Mouse (Mus musculus) hindbrain, embryonic 12.5 days (tissue): ENCODE data around the gene Col27a1. TPM values are rescaled to one million over a fixed set of nuclear protein-coding genes. Genes with fewer than 3 reads are reported as not detected.
A peak's percentile ranks its signal among the peaks of the same experiment; 100 is the strongest.

ENCODE experiments used
- ATAC-seq: fragments of 200-750 bp; cut with Nextera tagmentation; 2 replicates; pipeline ENCODE4 v1.8.0; 2017; ENCODE audit warnings: moderate TSS enrichment; ENCODE audit not compliant: low FRiP score
- H3K27ac ChIP-seq: fragments of 300-500 bp; sonication (generic); 2 replicates; pipeline ENCODE4 v1.5.1; 2016; ENCODE audit warnings: mild to moderate bottlenecking
- H3K27me3 ChIP-seq: fragments of 300-500 bp; sonication (generic); 2 replicates; pipeline ENCODE4 v1.6.1; 2016; ENCODE audit warnings: mild to moderate bottlenecking
- H3K36me3 ChIP-seq: fragments of 300-500 bp; sonication (generic); 2 replicates; pipeline ENCODE4 v1.6.1; 2016; ENCODE audit warnings: mild to moderate bottlenecking
- H3K4me1 ChIP-seq: fragments of 300-500 bp; sonication (generic); 2 replicates; pipeline ENCODE4 v1.6.1; 2016
- H3K4me2 ChIP-seq: fragments of 300-500 bp; sonication (generic); replicated peaks from 2 replicates; pipeline ENCODE4 v1.6.1; 2016; ENCODE audit warnings: mild to moderate bottlenecking
- H3K4me3 ChIP-seq: fragments of 300-500 bp; sonication (generic); 2 replicates; pipeline ENCODE4 v1.5.1; 2016; ENCODE audit warnings: mild to moderate bottlenecking
- H3K9ac ChIP-seq: fragments of 300-500 bp; sonication (generic); 2 replicates; pipeline ENCODE4 v1.6.1; 2016; ENCODE audit warnings: mild to moderate bottlenecking, moderate library complexity
- H3K9me3 ChIP-seq: fragments of 300-500 bp; sonication (generic); replicated peaks from 2 replicates; pipeline ENCODE4 v1.6.1; 2016; ENCODE audit warnings: mild to moderate bottlenecking
- WGBS: fragments of 180-500 bp; shearing (Covaris S2); methylation state at CpG from one replicate; pipeline ENCODE4 v1.1.7; 2016; 5-methylcytosine and 5-hydroxymethylcytosine counted together
- polyA plus RNA-seq: library from polyadenylated mRNA; unstranded; fragments of >200 nt; fragmentation: Nextera tagmentation; extraction: Ambion mirVana; gene quantifications from 2 replicates; pipeline ENCODE4 v1.2.1, GENCODE M21; 2016

Col27a1 gene
- 10.5 and 11.5 TPM in 2 replicates for polyA plus RNA-seq

GRCm38 (mm10) chr4:63213907-63214621 lies at the start of gene Col27a1:
TSS of gene Col27a1 (plus strand) at chr4:63214004.
- peaks cover 56% of the 10 kb centered on the region for H3K27me3 ChIP-seq
- H3K9ac ChIP-seq, result peak within 1 kb of the TSS; percentile 48
- under 1% methylated on average over 60 of the region's 61 CpGs for WGBS

GRCm38 (mm10) chr4:63165636-63166035 lies 48.2 kb upstream of the Col27a1 start:
- peaks cover 5% of the 10 kb centered on the region for H3K27me3 ChIP-seq
- WGBS, result 87% methylated on average over 4 of the region's 4 CpGs
- H3K9ac ChIP-seq, result no peak overlapping the region
- H3K4me3 ChIP-seq, result no peak overlapping the region
- ATAC-seq, result no peak
- H3K27ac ChIP-seq, result no peak overlapping the region
- H3K4me2 ChIP-seq, result no peak overlapping the region
- no peaks in the 10 kb centered on the region for H3K9me3 ChIP-seq
- H3K36me3 ChIP-seq, result no peaks in the 10 kb centered on the region
- H3K4me1 ChIP-seq, result no peaks in the 10 kb centered on the region

More at GRCm38 (mm10) chr4:63213907-63214621, at the start of gene Col27a1:
- H3K36me3 ChIP-seq, result no peaks in the 10 kb centered on the region
- ATAC-seq, result peak; percentile 29; the same call in 1 of the 2 replicates
- no peak within 1 kb of the TSS for H3K27ac ChIP-seq
- H3K9me3 ChIP-seq, result no peaks in the 10 kb centered on the region
- H3K4me1 ChIP-seq, result peaks cover 26% of the 10 kb centered on the region
- peak within 1 kb of the TSS; percentile 72 for H3K4me3 ChIP-seq
- peak within 1 kb of the TSS; percentile 99 for H3K4me2 ChIP-seq

DNA sequence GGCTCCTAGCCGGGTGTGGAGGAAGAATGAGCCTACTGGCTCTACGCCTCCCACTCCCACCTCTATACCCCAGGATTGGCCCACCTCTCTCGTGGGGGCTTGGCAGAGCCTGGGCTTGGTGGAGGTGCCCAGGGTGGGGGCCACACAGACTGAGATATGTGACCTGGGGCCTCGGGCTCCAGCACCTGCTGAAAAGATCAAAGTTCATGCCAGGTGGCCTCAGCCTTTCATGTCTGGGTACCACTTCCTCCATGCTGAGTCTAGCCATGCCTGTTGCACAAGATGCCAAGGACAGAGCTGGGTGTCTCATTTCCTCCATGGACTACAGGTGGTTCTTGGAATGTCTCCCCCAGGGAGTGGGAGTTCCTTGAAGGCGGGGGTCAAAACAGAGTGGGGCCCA lies 47.5 kb upstream of the Col27a1 start:
- Histone ChIP-seq H3K27ac (no peak overlapping the region), H3K9ac (no peak overlapping the region), H3K27me3 (peaks cover 12% of the 10 kb centered on the region), H3K36me3 (no peaks in the 10 kb centered on the region), H3K4me1 (no peaks in the 10 kb centered on the region), H3K4me2 (no peak overlapping the region), H3K4me3 (no peak overlapping the region), H3K9me3 (no peaks in the 10 kb centered on the region)
- 90% methylated on average over 5 of the region's 5 CpGs for WGBS
- ATAC-seq, result no peak

- Histone ChIP-seq H3K9me3 (no peaks in the 10 kb centered on the region), H3K4me1 (no peaks in the 10 kb centered on the region), H3K27ac (no peak overlapping the region), H3K4me3 (no peak overlapping the region), H3K27me3 (peaks cover 17% of the 10 kb centered on the region), H3K4me2 (no peak overlapping the region), H3K36me3 (no peaks in the 10 kb centered on the region), H3K9ac (no peak overlapping the region)
- no peak for ATAC-seq
- 87% methylated on average over 4 of the region's 4 CpGs for WGBS
Observed at GRCm38 (mm10) chr4:63170061-63170460, 43.7 kb upstream of the Col27a1 start.

GRCm38 (mm10) chr4:63171122-63171521 lies 42.7 kb upstream of the Col27a1 start:
- no peak overlapping the region for H3K4me2 ChIP-seq
- H3K27me3 ChIP-seq, result peaks cover 17% of the 10 kb centered on the region
- no peaks in the 10 kb centered on the region for H3K9me3 ChIP-seq
- ATAC-seq, result no peak
- no peak overlapping the region for H3K9ac ChIP-seq
- no peak overlapping the region for H3K27ac ChIP-seq
- H3K4me1 ChIP-seq, result no peaks in the 10 kb centered on the region
- H3K4me3 ChIP-seq, result no peak overlapping the region
- whole genome bisulfite sequencing, result 53% methylated on average over 24 of the region's 24 CpGs
- H3K36me3 ChIP-seq, result no peaks in the 10 kb centered on the region

DNA sequence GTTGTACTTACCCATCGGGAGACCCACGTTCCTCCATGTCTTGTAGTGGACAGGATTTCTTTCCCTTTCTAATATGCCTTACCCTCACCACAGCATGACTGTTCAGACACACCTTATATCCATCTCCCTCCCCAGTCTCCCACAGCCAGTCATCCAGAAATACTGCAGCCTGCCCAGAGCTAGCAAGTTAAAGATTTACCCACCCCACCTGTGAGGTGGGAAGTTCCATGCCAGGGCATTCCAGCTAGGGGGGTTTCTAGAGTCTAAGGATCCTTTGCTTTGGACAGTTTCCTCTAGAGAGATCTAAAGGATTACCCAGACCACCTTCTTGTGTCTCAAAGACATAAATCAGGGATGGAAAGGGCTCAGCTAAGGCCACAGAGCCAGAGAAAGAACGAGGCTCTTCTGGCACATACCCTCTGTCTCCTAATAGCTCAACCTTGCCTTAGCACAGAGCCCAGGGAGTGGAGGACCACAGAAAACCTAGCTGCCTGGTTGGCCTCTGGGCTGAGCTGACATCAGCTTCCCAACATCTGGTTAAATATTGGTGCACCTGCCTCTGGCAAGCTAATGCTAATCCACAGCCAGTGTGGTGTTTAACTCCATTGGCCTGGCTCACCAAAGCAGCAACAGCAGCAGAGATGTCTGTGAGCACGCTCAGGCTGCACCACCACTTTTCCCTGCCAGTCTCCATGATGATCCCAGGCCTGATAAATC lies 41.7 kb upstream of the Col27a1 start, which contains the start of gene Kif12:
Gene Kif12, minus strand, starts transcription at position 163 of the 717 bp plus-strand sequence.
- no peak for ATAC-seq
- H3K27me3 ChIP-seq, result peaks cover 17% of the 10 kb centered on the region
- 76% methylated on average over 4 of the region's 4 CpGs for WGBS
- no peak within 1 kb of the TSS for H3K4me3 ChIP-seq
- no peak within 1 kb of the TSS for H3K9ac ChIP-seq
- no peak within 1 kb of the TSS for H3K4me2 ChIP-seq
- no peaks in the 10 kb centered on the region for H3K9me3 ChIP-seq
- H3K4me1 ChIP-seq, result no peaks in the 10 kb centered on the region
- no peak within 1 kb of the TSS for H3K27ac ChIP-seq
- H3K36me3 ChIP-seq, result no peaks in the 10 kb centered on the region

DNA sequence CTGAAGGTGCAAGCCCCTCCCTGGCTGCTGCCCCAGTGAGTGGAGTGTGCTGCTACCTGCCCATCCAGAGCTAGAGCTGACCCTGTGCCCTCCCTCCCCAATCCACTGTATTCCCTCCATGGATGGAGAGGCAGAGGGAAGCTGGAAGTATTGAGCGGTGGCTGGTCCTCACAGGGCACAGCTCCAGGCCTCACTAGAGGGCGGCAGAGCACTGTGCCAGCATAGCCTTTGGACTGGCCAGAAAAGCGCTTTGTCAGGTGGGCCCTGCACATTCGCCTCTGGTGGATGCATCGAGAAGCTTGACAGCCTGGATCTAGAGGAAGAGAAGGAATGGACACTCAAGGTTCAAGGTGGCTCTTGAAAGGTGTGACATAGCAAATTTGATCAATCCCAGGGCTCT lies 32.2 kb upstream of the Col27a1 start:
- Histone ChIP-seq H3K36me3 (no peaks in the 10 kb centered on the region), H3K27me3 (no peaks in the 10 kb centered on the region), H3K9ac (no peak overlapping the region), H3K4me2 (no peak overlapping the region), H3K4me3 (no peak overlapping the region), H3K9me3 (no peaks in the 10 kb centered on the region), H3K4me1 (peaks cover 8% of the 10 kb centered on the region; the same call in 1 of the 2 replicates), H3K27ac (no peak overlapping the region)
- 8% methylated on average over 5 of the region's 5 CpGs for WGBS
- ATAC-seq, result peak; percentile 85

DNA sequence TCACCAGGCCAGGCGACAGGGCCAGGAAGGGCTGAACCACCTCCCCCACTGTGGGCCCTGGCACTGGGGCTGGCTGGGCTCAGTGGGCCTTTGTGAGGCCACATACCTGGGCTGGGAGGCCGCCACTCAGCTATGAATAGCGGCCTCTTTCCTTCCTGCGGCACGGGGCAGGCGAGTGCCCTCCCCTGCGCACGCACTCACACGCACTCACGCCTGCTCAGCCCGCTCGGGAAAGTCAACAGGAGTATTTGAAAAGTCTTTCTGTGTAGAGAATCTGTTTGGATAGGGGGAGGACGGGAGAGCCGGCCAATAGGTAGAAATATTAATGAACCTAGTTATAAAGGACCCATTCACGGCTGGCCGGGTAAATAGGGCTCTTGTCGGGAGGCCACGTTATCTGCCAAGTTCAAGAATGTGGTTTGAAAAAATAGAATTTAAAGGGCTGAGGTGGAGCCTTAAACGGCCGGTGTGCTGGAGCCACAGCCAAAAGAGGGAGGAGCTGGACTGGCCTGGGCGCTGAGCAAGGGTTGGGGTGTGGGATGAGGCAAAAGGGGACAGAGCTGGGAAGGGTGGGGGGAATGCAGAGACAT lies 27.4 kb upstream of the Col27a1 start:
- WGBS, result 45% methylated on average over 21 of the region's 21 CpGs
- no peaks in the 10 kb centered on the region for H3K27me3 ChIP-seq
- H3K9ac ChIP-seq, result no peak overlapping the region
- H3K9me3 ChIP-seq, result no peaks in the 10 kb centered on the region
- peak; percentile 49 for ATAC-seq
- H3K4me2 ChIP-seq, result no peak overlapping the region
- H3K27ac ChIP-seq, result peak overlapping the region; percentile 68
- no peaks in the 10 kb centered on the region for H3K36me3 ChIP-seq
- no peak overlapping the region for H3K4me3 ChIP-seq
- peaks cover 16% of the 10 kb centered on the region; the same call in 1 of the 2 replicates for H3K4me1 ChIP-seq

- Histone ChIP-seq H3K9ac (no peak overlapping the region), H3K4me1 (peaks cover 8% of the 10 kb centered on the region; the same call in 1 of the 2 replicates), H3K27me3 (no peaks in the 10 kb centered on the region), H3K4me3 (no peak overlapping the region), H3K4me2 (no peak overlapping the region), H3K27ac (no peak overlapping the region), H3K36me3 (no peaks in the 10 kb centered on the region), H3K9me3 (no peaks in the 10 kb centered on the region)
- no peak for ATAC-seq
- WGBS, result 73% methylated on average over 5 of the region's 5 CpGs
Observed at GRCm38 (mm10) chr4:63191641-63192040, 22.2 kb upstream of the Col27a1 start.

GRCm38 (mm10) chr4:63194366-63194765 lies 19.4 kb upstream of the Col27a1 start:
- Histone ChIP-seq H3K4me2 (no peak overlapping the region), H3K36me3 (no peaks in the 10 kb centered on the region), H3K9me3 (no peaks in the 10 kb centered on the region), H3K27me3 (no peaks in the 10 kb centered on the region), H3K27ac (no peak overlapping the region), H3K4me1 (0 out of 2 replicates have a peak, but pooled peaks cover 4% of the 10 kb centered on the region), H3K4me3 (no peak overlapping the region), H3K9ac (no peak overlapping the region)
- 73% methylated on average over 2 of the region's 2 CpGs for WGBS
- ATAC-seq, result no peak

DNA sequence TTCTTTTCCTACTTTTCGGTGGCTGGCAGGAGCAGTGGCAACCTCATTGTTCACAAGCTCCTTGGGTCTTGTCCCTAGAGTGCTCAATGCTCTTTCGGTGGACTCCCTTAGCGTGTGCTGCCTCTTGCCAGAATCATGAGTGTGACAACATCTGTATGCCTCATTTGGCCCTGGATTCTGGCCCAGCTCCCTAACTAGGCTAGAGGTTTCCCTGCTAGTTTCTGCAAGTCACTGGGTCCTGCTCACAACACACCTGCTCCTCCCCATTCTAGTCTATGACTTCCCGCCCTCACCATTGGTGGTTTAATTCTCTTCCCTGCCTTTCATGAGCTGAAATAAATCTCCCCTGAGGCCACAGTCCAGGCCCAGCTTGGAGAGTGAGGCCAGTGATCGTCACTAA lies 14.4 kb upstream of the Col27a1 start:
- 85% methylated on average over 5 of the region's 5 CpGs for WGBS
- Histone ChIP-seq H3K4me2 (no peak overlapping the region), H3K36me3 (no peaks in the 10 kb centered on the region), H3K27ac (no peak overlapping the region), H3K9ac (no peak overlapping the region), H3K4me3 (no peak overlapping the region), H3K9me3 (no peaks in the 10 kb centered on the region), H3K27me3 (no peaks in the 10 kb centered on the region), H3K4me1 (no peaks in the 10 kb centered on the region)
- no peak for ATAC-seq

- H3K4me2 ChIP-seq, result no peak overlapping the region
- ATAC-seq, result no peak
- H3K4me3 ChIP-seq, result no peak overlapping the region
- no peaks in the 10 kb centered on the region for H3K27me3 ChIP-seq
- H3K9ac ChIP-seq, result no peak overlapping the region
- H3K9me3 ChIP-seq, result no peaks in the 10 kb centered on the region
- H3K36me3 ChIP-seq, result no peaks in the 10 kb centered on the region
- H3K27ac ChIP-seq, result no peak overlapping the region
- 84% methylated on average over 7 of the region's 7 CpGs for WGBS
- no peaks in the 10 kb centered on the region for H3K4me1 ChIP-seq
Observed at GRCm38 (mm10) chr4:63203874-63204273, 9.9 kb upstream of the Col27a1 start.
